Mouse (Mus musculus): ENCODE results near the gene Alg14. TPM values are rescaled to one million over a fixed set of nuclear protein-coding genes. Genes with fewer than 3 reads are reported as not detected.

The Alg14 gene
- total RNA-seq, 2 experiments from 2014 or later: 7.5 to 7.7 TPM

- H3K4me3 ChIP-seq: no peak overlapping the region
- H3K27ac ChIP-seq: peak overlapping the region; percentile 38
- intact Hi-C loops (cut with DNase I): no loop called here
- no peak for TF ChIP-seq CTCF (IDR thresholded peaks at IDR 0.05)
- DNase-seq: no peak
These were observed 30.7 kb upstream of the Alg14 start for GRCm38 (mm10) chr3:121260831-121261230.

GRCm38 (mm10) chr3:121261251-121261650 lies 30.3 kb upstream of the Alg14 start:
- peak overlapping the region; percentile 38 for H3K27ac ChIP-seq
- intact Hi-C loops (cut with DNase I): no loop called here
- peak overlapping the region; percentile 73; the same call in 1 of the 2 replicates for H3K4me3 ChIP-seq
- DNase-seq: no peak
- TF ChIP-seq CTCF (IDR thresholded peaks at IDR 0.05): no peak

- intact Hi-C loops (cut with DNase I): loop anchor here (2.0 kb wide), 2 partner anchors 29 to 91 kb away; partner anchors contain the start of genes Alg14 and Rwdd3
- no peak for DNase-seq
- Histone ChIP-seq H3K4me3 (peak overlapping the region; percentile 73), H3K27ac (peak overlapping the region; percentile 93)
- no peak for TF ChIP-seq CTCF (IDR thresholded peaks at IDR 0.05)
These were observed 29.5 kb upstream of the Alg14 start for GRCm38 (mm10) chr3:121261939-121262520.

GRCm38 (mm10) chr3:121262521-121263204 lies 28.9 kb upstream of the Alg14 start:
- TF ChIP-seq CTCF (IDR thresholded peaks at IDR 0.05): no peak
- H3K27ac ChIP-seq: peak overlapping the region; percentile 93
- intact Hi-C loops (cut with DNase I): loop anchor here (2.0 kb wide), 2 partner anchors 28 to 92 kb away; partner anchors contain the start of genes Alg14 and Rwdd3
- H3K4me3 ChIP-seq: peak overlapping the region; percentile 73
- peak; percentile 88 for DNase-seq

- Histone ChIP-seq H3K27ac (peak overlapping the region; percentile 93), H3K4me3 (peak overlapping the region; percentile 73)
- DNase-seq: peak; percentile 84
- TF ChIP-seq CTCF (IDR thresholded peaks at IDR 0.05): no peak
- intact Hi-C loops (cut with DNase I): loop anchor here (2.0 kb wide), 2 partner anchors 28 to 92 kb away; partner anchors contain the start of genes Alg14 and Rwdd3
These were observed 28.4 kb upstream of the Alg14 start for GRCm38 (mm10) chr3:121263205-121263548.

GRCm38 (mm10) chr3:121264242-121264641 lies 27.3 kb upstream of the Alg14 start:
- no peak overlapping the region for H3K4me3 ChIP-seq
- intact Hi-C loops (cut with DNase I): no loop called here
- DNase-seq: no peak
- no peak for TF ChIP-seq CTCF (IDR thresholded peaks at IDR 0.05)
- no peak overlapping the region for H3K27ac ChIP-seq

- no peak overlapping the region for H3K27ac ChIP-seq
- intact Hi-C loops (cut with DNase I): no loop called here
- no peak overlapping the region for H3K4me3 ChIP-seq
- TF ChIP-seq CTCF (IDR thresholded peaks at IDR 0.05): no peak
- DNase-seq: no peak
These were observed 24.3 kb upstream of the Alg14 start for GRCm38 (mm10) chr3:121267283-121267682.

- intact Hi-C loops (cut with DNase I): no loop called here
- TF ChIP-seq CTCF (IDR thresholded peaks at IDR 0.05): no peak
- no peak overlapping the region for H3K4me3 ChIP-seq
- H3K27ac ChIP-seq: no peak overlapping the region
- no peak for DNase-seq
These were observed 19.0 kb upstream of the Alg14 start for GRCm38 (mm10) chr3:121272577-121272976.

GRCm38 (mm10) chr3:121274010-121274409 lies 17.6 kb upstream of the Alg14 start:
- no peak for TF ChIP-seq CTCF (IDR thresholded peaks at IDR 0.05)
- DNase-seq: no peak
- Histone ChIP-seq H3K27ac (no peak overlapping the region), H3K4me3 (no peak overlapping the region)
- intact Hi-C loops (cut with DNase I): no loop called here

GRCm38 (mm10) chr3:121277009-121277408 lies 14.6 kb upstream of the Alg14 start:
- intact Hi-C loops (cut with DNase I): no loop called here
- TF ChIP-seq CTCF (IDR thresholded peaks at IDR 0.05): no peak
- no peak for DNase-seq
- Histone ChIP-seq H3K27ac (no peak overlapping the region), H3K4me3 (no peak overlapping the region)

- no peak for DNase-seq
- TF ChIP-seq CTCF (IDR thresholded peaks at IDR 0.05): no peak
- no peak overlapping the region for H3K4me3 ChIP-seq
- H3K27ac ChIP-seq: no peak overlapping the region
- intact Hi-C loops (cut with DNase I): no loop called here
These were observed 14.0 kb upstream of the Alg14 start for GRCm38 (mm10) chr3:121277557-121277956.

- Histone ChIP-seq H3K4me3 (no peak overlapping the region), H3K27ac (no peak overlapping the region)
- TF ChIP-seq CTCF (IDR thresholded peaks at IDR 0.05): no peak
- intact Hi-C loops (cut with DNase I): no loop called here
- DNase-seq: no peak
These were observed 11.9 kb upstream of the Alg14 start for GRCm38 (mm10) chr3:121279679-121280078.

- no peak for DNase-seq
- intact Hi-C loops (cut with DNase I): no loop called here
- H3K4me3 ChIP-seq: no peak within 1 kb of the TSS
- no peak within 1 kb of the TSS for H3K27ac ChIP-seq
- TF ChIP-seq CTCF (IDR thresholded peaks at IDR 0.05): no peak
These were observed 8.6 kb upstream of the Alg14 start, which contains the start of gene Tmem56 for GRCm38 (mm10) chr3:121282998-121283397. TSS of gene Tmem56 (minus strand) at chr3:121283098.
